Comparison of ENCODE assay signal across 8 mouse cellular contexts in the genomic region with DNA sequence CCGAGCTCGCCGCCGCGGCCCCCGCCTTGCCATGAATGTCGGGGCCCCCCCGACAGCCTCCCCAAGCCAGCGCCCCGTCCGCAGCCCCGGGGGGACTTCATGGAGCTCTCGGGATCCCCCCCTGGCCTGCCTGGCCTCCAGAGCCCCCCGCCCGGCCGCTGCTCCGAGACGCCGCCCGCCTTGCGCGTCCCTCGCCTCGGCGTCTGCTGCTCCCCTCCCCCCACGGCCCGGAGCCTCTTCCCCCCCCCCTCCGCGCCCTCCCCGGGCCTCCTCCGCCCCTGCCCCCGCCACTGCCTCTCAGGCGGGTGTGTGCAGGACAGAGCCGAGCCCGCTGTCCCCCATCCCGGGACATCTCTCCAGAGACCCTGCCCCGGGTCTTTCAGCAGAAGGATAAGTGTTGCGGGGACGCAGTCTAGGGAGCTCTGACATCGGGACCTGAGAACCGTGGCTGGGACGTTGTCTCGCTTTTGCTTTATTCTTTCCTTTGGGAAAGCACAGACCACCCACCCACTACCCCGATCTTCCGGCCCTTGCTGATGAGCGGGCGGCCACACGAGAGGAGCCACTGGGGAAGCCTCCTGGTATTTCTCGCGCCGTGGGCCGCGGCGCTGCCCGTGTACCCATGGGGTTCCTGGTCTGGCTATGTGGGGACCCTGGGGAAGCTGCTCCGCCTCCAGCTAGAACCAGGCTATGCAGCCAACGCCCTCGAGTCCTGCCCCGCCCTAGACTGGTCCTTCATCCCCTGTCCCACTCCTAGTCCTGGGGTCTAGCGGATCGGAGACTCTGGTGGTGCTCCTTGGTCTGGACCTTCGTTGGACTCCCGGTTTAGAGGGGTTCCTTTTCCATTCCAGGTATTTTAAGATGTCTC. TPM values are rescaled to one million over a fixed set of nuclear protein-coding genes. Genes with fewer than 3 reads are reported as not detected.
DNase-seq lines count a peak whose midpoint lies in the region; ATAC-seq lines count a peak whose summit lies in the region.

No protein-coding gene starts in this region.

- H3K36me3 ChIP-seq in limb, embryonic 13.5 days = peaks cover 14% of the 10 kb centered on the region
- H3K36me3 ChIP-seq in neural tube, embryonic 13.5 days = no peaks in the 10 kb centered on the region

- H3K9ac ChIP-seq in limb, embryonic 13.5 days = peak overlapping the region; percentile 94
- peak overlapping the region; percentile 87 for H3K9ac ChIP-seq in neural tube, embryonic 13.5 days

- peak; percentile 20; the same call in 1 of the 2 replicates for ATAC-seq in limb, embryonic 13.5 days (ENCODE audit: low FRiP score, low read depth)
- peak; percentile 51 for ATAC-seq in neural tube, embryonic 13.5 days (ENCODE audit: low read depth)
- no peak for ATAC-seq in monocyte, adult 5-6 weeks (replicated peaks; ENCODE audit: insufficient number of reproducible peaks, low FRiP score, low TSS enrichment, poor library complexity, severe bottlenecking)

- DNase-seq in gastrocnemius, postnatal 25 days = peak; percentile 38
- no peak for DNase-seq in gastrocnemius, postnatal 36 days
- DNase-seq in heart, postnatal 4 days = peak; percentile 64
- DNase-seq in urinary bladder, adult 2 months (ENCODE audit: low spot score) = no peak

- peaks cover 33% of the 10 kb centered on the region for H3K27me3 ChIP-seq in limb, embryonic 13.5 days
- peaks cover 34% of the 10 kb centered on the region for H3K27me3 ChIP-seq in neural tube, embryonic 13.5 days

- H3K4me1 ChIP-seq in brown adipose tissue, adult 24 weeks (ENCODE audit: control insufficient read depth, insufficient read depth, insufficient read length, low read length) = no peaks in the 10 kb centered on the region
- H3K4me1 ChIP-seq in limb, embryonic 13.5 days = peaks cover 75% of the 10 kb centered on the region
- H3K4me1 ChIP-seq in neural tube, embryonic 13.5 days (replicated peaks) = peaks cover 26% of the 10 kb centered on the region

- peak overlapping the region; percentile 80 for H3K4me2 ChIP-seq in limb, embryonic 13.5 days (replicated peaks)
- H3K4me2 ChIP-seq in neural tube, embryonic 13.5 days = peak overlapping the region; percentile 94

- H3K27ac ChIP-seq in brown adipose tissue, adult 24 weeks (replicated peaks; ENCODE audit: low read depth, low read length) = peak overlapping the region; percentile 52
- H3K27ac ChIP-seq in limb, embryonic 13.5 days = peak overlapping the region; percentile 97
- peak overlapping the region; percentile 39; the same call in 1 of the 2 replicates for H3K27ac ChIP-seq in neural tube, embryonic 13.5 days (replicated peaks)

- 3% methylated on average over 51 of the region's 63 CpGs for WGBS in limb, embryonic 13.5 days
- 4% methylated on average over 46 of the region's 63 CpGs for WGBS in neural tube, embryonic 13.5 days

- H3K9me3 ChIP-seq in limb, embryonic 13.5 days = no peaks in the 10 kb centered on the region
- no peaks in the 10 kb centered on the region for H3K9me3 ChIP-seq in neural tube, embryonic 13.5 days

- intact Hi-C loops in gastrocnemius, postnatal 36 days (cut with DNase I) = no loop called here

- H3K4me3 ChIP-seq in brown adipose tissue, adult 24 weeks (ENCODE audit: insufficient read depth, low read depth, low read length) = peak overlapping the region; percentile 97
- peak overlapping the region; percentile 83 for H3K4me3 ChIP-seq in limb, embryonic 13.5 days
- H3K4me3 ChIP-seq in neural tube, embryonic 13.5 days = peak overlapping the region; percentile 69

RNA-seq across cellular contexts. Expression of a gene that starts 2.0 kb away (rescaled TPM):
- 100 to 1,000 TPM; 119 to 840 TPM for total RNA-seq in gastrocnemius, postnatal 25 days (2021)
- total RNA-seq in gastrocnemius, postnatal 36 days (2021) = 1,000 to 10,000 TPM in 1 of 2 experiments, 100 to 1,000 TPM in 1; 290 to 1,186 TPM
- polyA plus RNA-seq in brown adipose tissue, adult 24 weeks (2012; ENCODE audit: insufficient read depth, insufficient read length, missing spikeins) = 17.2 and 23.5 TPM in 2 replicates
- 1,000 to 10,000 TPM; 8,328 to 9,816 TPM for total RNA-seq in heart, postnatal 4 days (2021)
- polyA plus RNA-seq in limb, embryonic 13.5 days (2015; fragmentation: Nextera tagmentation; extraction: Ambion mirVana) = 3.5 and 4.8 TPM in 2 replicates
- 1.2 and 3.8 TPM in 2 replicates for polyA plus RNA-seq in neural tube, embryonic 13.5 days (2015; fragmentation: Nextera tagmentation; extraction: Ambion mirVana)
- total RNA-seq in monocyte, adult 5-6 weeks (2017) = 0.49 TPM in 1 of 3 replicates, not detected in the others
- not detected in 2 replicates for polyA plus RNA-seq in urinary bladder, adult 2 months (2012; rRNA removed)

RNA-seq across cellular contexts. Expression of a gene that starts 3.3 kb away (rescaled TPM):
- total RNA-seq in gastrocnemius, postnatal 25 days (2021) = 1 to 10 TPM; 1.3 to 2.4 TPM
- total RNA-seq in gastrocnemius, postnatal 36 days (2021) = 1 to 10 TPM in 1 of 2 experiments, under 1 TPM in 1; 0.74 to 1.1 TPM
- polyA plus RNA-seq in brown adipose tissue, adult 24 weeks (2012; ENCODE audit: insufficient read depth, insufficient read length, missing spikeins) = 23.3 and 25.4 TPM in 2 replicates
- 10 to 100 TPM; 16.4 to 19.3 TPM for total RNA-seq in heart, postnatal 4 days (2021)
- 91.1 and 97.7 TPM in 2 replicates for polyA plus RNA-seq in limb, embryonic 13.5 days (2015; fragmentation: Nextera tagmentation; extraction: Ambion mirVana)
- 17.6 and 20.2 TPM in 2 replicates for polyA plus RNA-seq in neural tube, embryonic 13.5 days (2015; fragmentation: Nextera tagmentation; extraction: Ambion mirVana)
- total RNA-seq in monocyte, adult 5-6 weeks (2017) = 1.1 TPM in 1 of 3 replicates, not detected in the others
- 20.4 and 23.0 TPM in 2 replicates for polyA plus RNA-seq in urinary bladder, adult 2 months (2012; rRNA removed)

RNA-seq across cellular contexts. Expression of a gene that starts 54.3 kb away (rescaled TPM):
- not detected for total RNA-seq in gastrocnemius, postnatal 25 days (2021)
- total RNA-seq in gastrocnemius, postnatal 36 days (2021) = not detected
- polyA plus RNA-seq in brown adipose tissue, adult 24 weeks (2012; ENCODE audit: insufficient read depth, insufficient read length, missing spikeins) = not detected in 2 replicates
- total RNA-seq in heart, postnatal 4 days (2021) = not detected
- polyA plus RNA-seq in limb, embryonic 13.5 days (2015; fragmentation: Nextera tagmentation; extraction: Ambion mirVana) = not detected in 2 replicates
- polyA plus RNA-seq in neural tube, embryonic 13.5 days (2015; fragmentation: Nextera tagmentation; extraction: Ambion mirVana) = not detected in 2 replicates
- not detected in 3 replicates for total RNA-seq in monocyte, adult 5-6 weeks (2017)
- not detected in 2 replicates for polyA plus RNA-seq in urinary bladder, adult 2 months (2012; rRNA removed)

Comparison
In these comparisons a context has a peak if more than half of its experiments do, and no peak if none do; other contexts are left out.
1. DNase-seq: peak in gastrocnemius, postnatal 25 days (single experiment) and heart, postnatal 4 days (single experiment); none in gastrocnemius, postnatal 36 days (0 of 2) and urinary bladder, adult 2 months (single experiment).
2. H3K27ac ChIP-seq: peak in every context shown above with its lines; median percentile 97 in limb, embryonic 13.5 days; 52 in brown adipose tissue, adult 24 weeks; 39 in neural tube, embryonic 13.5 days.
3. RNA of a gene that starts 2.0 kb away (total RNA-seq): 8,328 to 9,816 TPM in heart, postnatal 4 days, 290 to 1,186 TPM in gastrocnemius, postnatal 36 days and 119 to 840 TPM in gastrocnemius, postnatal 25 days; 0.49 TPM in monocyte, adult 5-6 weeks; every median in the first group is over 10 times any median in the second.
4. Peak in every context shown above with its lines, with median percentiles within 50 percentile points of each other: H3K4me3 ChIP-seq.